Mouse (Mus musculus): Measurements from ENCODE around the gene Epas1. TPM values are rescaled to one million over a fixed set of nuclear protein-coding genes. Genes with fewer than 3 reads are reported as not detected.

The Epas1 gene
- total RNA-seq, 2 experiments from 2014 or later = 93.6 to 97.0 TPM

GRCm38 (mm10) chr17:86732024-86732423 is 21.5 kb upstream of the Epas1 start:
- intact Hi-C loops (cut with DNase I) = no loop called here
- peak in 1 of 2 experiments; percentile 28 for DNase-seq (ENCODE audit: extremely low spot score in 1 of 2, low spot score in 2 of 2)
- peak overlapping the region; percentile 26; the same call in 1 of the 2 replicates for H3K27ac ChIP-seq
- no peak for TF ChIP-seq CTCF (IDR thresholded peaks at IDR 0.05)
- no peak overlapping the region for H3K4me3 ChIP-seq

- Histone ChIP-seq H3K4me3 (no peak overlapping the region), H3K27ac (peak overlapping the region; percentile 26; the same call in 1 of the 2 replicates)
- no peak for DNase-seq (ENCODE audit: extremely low spot score in 1 of 2, low spot score in 2 of 2)
- intact Hi-C loops (cut with DNase I) = no loop called here
- no peak for TF ChIP-seq CTCF (IDR thresholded peaks at IDR 0.05)
Observed at GRCm38 (mm10) chr17:86732522-86732921, 21.0 kb upstream of the Epas1 start.

DNA sequence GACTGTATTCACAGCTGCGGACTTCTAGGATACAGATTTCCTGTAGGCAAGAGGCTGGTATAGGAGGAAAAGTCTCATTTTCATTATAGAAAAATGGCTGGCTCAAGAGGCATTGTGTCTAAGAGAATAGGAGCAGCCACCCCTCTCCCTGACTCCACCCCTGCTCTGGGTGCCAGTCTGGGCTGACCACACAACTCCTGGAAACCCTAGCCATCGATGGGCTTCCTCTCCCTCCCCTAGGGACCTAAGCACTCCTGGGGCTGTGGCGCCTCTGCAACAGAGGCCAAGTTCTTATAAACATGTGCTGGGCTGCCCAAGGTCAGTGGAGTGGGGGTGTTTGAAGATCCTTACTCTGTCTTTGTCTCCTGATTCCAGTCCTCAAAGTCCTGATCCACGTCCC is 19.9 kb upstream of the Epas1 start:
- intact Hi-C loops (cut with DNase I) = no loop called here
- TF ChIP-seq CTCF (IDR thresholded peaks at IDR 0.05) = no peak
- no peak for DNase-seq (ENCODE audit: extremely low spot score in 1 of 2, low spot score in 2 of 2)
- H3K4me3 ChIP-seq = no peak overlapping the region
- H3K27ac ChIP-seq = no peak overlapping the region

DNA sequence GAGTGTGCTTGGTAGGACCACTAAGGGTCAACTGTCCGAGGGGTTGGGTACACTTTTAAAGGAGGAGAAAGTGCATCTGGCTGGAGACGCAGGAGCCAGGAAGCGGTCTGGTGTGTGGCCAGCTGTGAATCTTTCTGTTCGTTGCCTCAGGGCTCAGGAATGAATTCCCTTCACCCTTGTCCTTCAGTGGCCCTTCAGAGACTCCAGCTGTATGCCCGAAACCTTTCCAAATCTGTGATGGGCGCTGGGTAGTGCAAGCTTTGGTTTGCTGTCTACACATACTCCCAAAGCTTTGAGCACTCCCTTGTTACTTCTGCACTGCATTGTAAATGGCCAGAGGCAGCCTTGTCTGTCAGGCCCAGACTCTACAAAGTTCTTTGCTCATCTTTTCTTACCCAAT is 15.0 kb upstream of the Epas1 start:
- DNase-seq (ENCODE audit: extremely low spot score in 1 of 2, low spot score in 2 of 2) = no peak
- intact Hi-C loops (cut with DNase I) = no loop called here
- TF ChIP-seq CTCF (IDR thresholded peaks at IDR 0.05) = no peak
- Histone ChIP-seq H3K27ac (no peak overlapping the region), H3K4me3 (no peak overlapping the region)

DNA sequence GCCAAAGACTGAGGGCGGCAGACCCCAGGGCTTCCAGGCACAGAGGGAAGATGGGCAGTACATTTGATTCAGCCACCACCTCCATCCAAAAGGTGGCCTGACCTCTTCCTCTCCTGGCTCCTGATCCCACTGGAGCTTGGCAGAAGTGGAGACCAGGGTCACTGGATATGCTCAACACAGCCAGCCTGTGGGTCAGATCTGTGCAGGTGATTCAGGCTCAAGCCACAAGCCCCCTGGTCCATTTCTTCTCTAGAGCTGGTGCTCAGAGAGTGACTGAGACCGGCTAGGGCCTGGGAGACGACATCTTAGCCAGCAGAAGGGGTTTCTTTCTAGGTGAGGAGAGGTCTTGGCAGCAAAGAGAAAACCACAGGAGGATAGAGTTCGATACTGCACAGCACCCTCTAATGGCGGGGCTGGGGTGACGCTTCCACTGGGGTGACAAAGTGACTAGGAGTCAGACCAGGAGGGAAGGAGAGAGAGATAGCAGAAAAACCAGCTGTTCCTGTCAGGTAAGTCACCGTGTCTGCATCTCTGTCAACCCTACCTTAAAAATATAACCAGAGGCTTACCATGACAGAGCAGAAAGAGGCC is 10.1 kb upstream of the Epas1 start:
- intact Hi-C loops (cut with DNase I) = no loop called here
- H3K4me3 ChIP-seq = no peak overlapping the region
- DNase-seq (ENCODE audit: extremely low spot score in 1 of 2, low spot score in 2 of 2) = no peak
- TF ChIP-seq CTCF (IDR thresholded peaks at IDR 0.05) = peak; percentile 17
- H3K27ac ChIP-seq = no peak overlapping the region

DNA sequence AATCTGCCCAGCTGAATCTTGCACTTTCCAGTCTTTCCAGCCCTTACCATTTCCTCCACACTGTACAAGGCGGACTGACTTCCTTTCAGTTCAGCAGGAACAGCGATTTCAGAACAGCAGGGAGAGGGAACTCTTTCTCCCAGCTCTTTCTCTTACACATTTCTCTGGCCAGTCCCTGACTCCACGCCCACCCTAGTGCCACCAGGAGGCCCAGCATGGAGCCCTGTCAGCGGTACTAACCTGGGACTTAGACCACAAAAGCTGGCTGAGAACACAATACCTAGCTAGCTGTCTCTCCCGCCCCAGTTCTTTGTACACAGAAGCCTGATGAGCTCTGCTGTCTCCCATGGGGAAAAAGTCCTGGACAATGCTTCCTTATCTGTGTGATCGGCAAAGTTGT is 8.6 kb upstream of the Epas1 start:
- DNase-seq (ENCODE audit: extremely low spot score in 1 of 2, low spot score in 2 of 2) = no peak
- no peak for TF ChIP-seq CTCF (IDR thresholded peaks at IDR 0.05)
- intact Hi-C loops (cut with DNase I) = no loop called here
- Histone ChIP-seq H3K27ac (no peak overlapping the region), H3K4me3 (no peak overlapping the region)

GRCm38 (mm10) chr17:86751373-86751871 is 2.1 kb upstream of the Epas1 start:
- no peak for DNase-seq (ENCODE audit: extremely low spot score in 1 of 2, low spot score in 2 of 2)
- intact Hi-C loops (cut with DNase I) = loop anchor here (5.0 kb wide), 1 partner anchor 254 kb away; no protein-coding TSS in a partner anchor
- H3K4me3 ChIP-seq = no peak overlapping the region
- TF ChIP-seq CTCF (IDR thresholded peaks at IDR 0.05) = no peak
- no peak overlapping the region for H3K27ac ChIP-seq

- peak overlapping the region; percentile 52 for H3K4me3 ChIP-seq
- DNase-seq (ENCODE audit: extremely low spot score in 1 of 2, low spot score in 2 of 2) = peak in 1 of 2 experiments; percentile 15
- no peak for TF ChIP-seq CTCF (IDR thresholded peaks at IDR 0.05)
- H3K27ac ChIP-seq = peak overlapping the region; percentile 80
- intact Hi-C loops (cut with DNase I) = loop anchor here (5.0 kb wide), 1 partner anchor 257 kb away; no protein-coding TSS in a partner anchor
Observed at GRCm38 (mm10) chr17:86753931-86754805, 668 bp downstream of the Epas1 start.

DNA sequence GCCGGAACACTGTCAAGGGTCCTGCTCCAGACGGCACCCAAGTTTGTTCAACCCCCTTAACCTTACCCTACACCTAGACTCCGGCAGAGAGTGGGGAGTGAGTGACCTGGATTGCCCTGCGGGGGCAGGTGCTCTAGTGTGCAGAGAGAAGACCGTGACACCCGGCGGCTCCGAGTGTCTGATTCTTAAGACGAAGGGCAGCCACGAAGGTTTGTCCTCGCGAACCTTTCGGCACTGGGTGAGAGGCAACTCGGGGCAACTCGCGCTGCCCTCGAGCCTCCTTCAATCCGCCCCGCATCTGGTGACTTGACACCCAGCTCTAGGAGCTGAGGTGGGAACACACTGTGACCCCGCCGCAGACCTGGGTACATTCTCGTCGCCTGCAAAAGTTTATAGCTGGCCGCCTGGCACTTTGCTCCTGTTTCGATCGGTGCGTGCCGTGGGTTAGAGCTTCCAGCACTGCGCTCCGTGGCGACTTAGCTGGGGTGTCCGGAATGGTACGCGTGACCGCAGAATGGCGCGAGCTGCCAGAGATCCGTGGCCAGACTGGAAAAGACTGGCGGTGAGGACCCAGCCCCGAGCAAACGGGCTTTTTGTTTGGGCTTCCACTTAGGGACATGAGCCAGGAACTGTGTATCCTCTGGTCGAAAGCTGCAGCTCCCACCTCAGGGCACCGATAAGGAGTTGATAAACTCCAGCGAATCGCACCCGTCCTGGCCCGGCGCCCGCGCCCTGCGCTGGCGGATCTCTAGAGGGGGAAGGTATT is 1.5 kb downstream of the Epas1 start:
- TF ChIP-seq CTCF (IDR thresholded peaks at IDR 0.05) = no peak
- intact Hi-C loops (cut with DNase I) = loop anchor here (5.0 kb wide), 3 partner anchors 47 to 258 kb away; no protein-coding TSS in a partner anchor
- peak overlapping the region; percentile 80 for H3K27ac ChIP-seq
- H3K4me3 ChIP-seq = peak overlapping the region; percentile 52
- no peak for DNase-seq (ENCODE audit: extremely low spot score in 1 of 2, low spot score in 2 of 2)

GRCm38 (mm10) chr17:86755581-86756195 is 2.2 kb downstream of the Epas1 start:
- peak overlapping the region; percentile 80 for H3K27ac ChIP-seq
- no peak for DNase-seq (ENCODE audit: extremely low spot score in 1 of 2, low spot score in 2 of 2)
- peak overlapping the region; percentile 52 for H3K4me3 ChIP-seq
- no peak for TF ChIP-seq CTCF (IDR thresholded peaks at IDR 0.05)
- intact Hi-C loops (cut with DNase I) = loop anchor here (5.0 kb wide), 2 partner anchors 47 to 142 kb away; no protein-coding TSS in a partner anchor

DNA sequence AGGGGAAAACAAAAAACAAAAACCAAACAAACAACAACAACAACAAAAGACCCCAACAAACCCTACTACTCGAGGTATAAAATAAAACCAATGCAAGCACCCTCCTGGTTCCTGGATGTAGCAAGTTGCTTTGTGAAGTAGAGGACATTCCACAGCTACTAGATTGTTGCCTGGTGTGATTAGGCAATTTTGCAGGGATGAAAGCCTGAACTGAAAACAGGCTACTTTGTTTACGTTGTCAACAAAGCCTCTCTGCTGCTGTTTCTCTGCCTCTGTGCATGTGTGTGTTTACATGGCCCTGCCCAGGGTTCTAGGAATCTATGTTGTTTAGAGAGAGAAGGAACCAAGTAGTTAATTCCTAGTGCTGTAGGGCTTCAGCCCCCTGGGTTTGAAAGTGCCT is 4.1 kb downstream of the Epas1 start:
- Histone ChIP-seq H3K27ac (no peak overlapping the region), H3K4me3 (peak overlapping the region; percentile 1; the same call in 1 of the 2 replicates)
- DNase-seq (ENCODE audit: extremely low spot score in 1 of 2, low spot score in 2 of 2) = no peak
- no peak for TF ChIP-seq CTCF (IDR thresholded peaks at IDR 0.05)
- intact Hi-C loops (cut with DNase I) = loop anchor here (5.0 kb wide), 2 partner anchors 45 to 140 kb away; no protein-coding TSS in a partner anchor

Measured in left cerebral cortex, adult 2 months (tissue).